1 mouse cellular context compared by ENCODE assay signal in genomic region chr1:106555498-106556168, GRCm38 (mm10).
TF ChIP-seq lines count a peak whose summit lies in the region.

No protein-coding gene starts in this region.

TF ChIP-seq in CH12.LX, 34 proteins besides CTCF, POLR2A, EP300 and RAD21 (continued from another document):
- TF ChIP-seq IRF4 (IDR thresholded peaks at IDR 0.05; ENCODE audit: low read depth, low read length) (peak; percentile 40; the same call in 1 of the 2 replicates), E2F4 (IDR thresholded peaks at IDR 0.05; ENCODE audit: insufficient replicate concordance, low read depth, low read length) (no peak), TCF12 (IDR thresholded peaks at IDR 0.05; ENCODE audit: low read depth, low read length) (peak; percentile 43; the same call in 1 of the 2 replicates), PAX5 (IDR thresholded peaks at IDR 0.05; ENCODE audit: low read length) (no peak), JUND (conservative IDR thresholded peaks at IDR 0.05; ENCODE audit: low read depth, low read length) (no peak), USF1 (IDR thresholded peaks at IDR 0.05; ENCODE audit: low read depth, low read length) (no peak), MAX (IDR thresholded peaks at IDR 0.05; ENCODE audit: low read length) (peak; percentile 54), USF2 (conservative IDR thresholded peaks at IDR 0.05; ENCODE audit: low read depth, low read length) (no peak), NRF1 (IDR thresholded peaks at IDR 0.05; ENCODE audit: low read depth, low read length) (no peak), MXI1 (IDR thresholded peaks at IDR 0.05; ENCODE audit: low read depth, low read length) (0 out of 2 replicates have a peak, but pooled peaks have one; percentile 19), MAFK (IDR thresholded peaks at IDR 0.05; ENCODE audit: insufficient replicate concordance, low read length) (0 out of 2 replicates have a peak, but pooled peaks have one; percentile 52), KAT2A (IDR thresholded peaks at IDR 0.05; ENCODE audit: insufficient replicate concordance, low read length) (0 out of 2 replicates have a peak, but pooled peaks have one; percentile 60), MEF2A (IDR thresholded peaks at IDR 0.05; ENCODE audit: borderline replicate concordance, low read depth, low read length) (peak; percentile 53; the same call in 1 of the 2 replicates), ZMIZ1 (IDR thresholded peaks at IDR 0.05; ENCODE audit: low read depth, low read length) (no peak), ETS1 (conservative IDR thresholded peaks at IDR 0.05; ENCODE audit: low read depth, low read length) (peak; percentile 72)
